Mouse (Mus musculus) cerebellum, postnatal 4 days (tissue): ENCODE measurements around the gene Zfp365.

Source experiments
- DNase-seq, 2 experiments: peaks; one replicate each; pipeline ENCODE4 v3.0.0; 2022; ENCODE audit warnings: low spot score in 2 of 2, mixed read lengths in 1 of 2

Zfp365 gene

DNA sequence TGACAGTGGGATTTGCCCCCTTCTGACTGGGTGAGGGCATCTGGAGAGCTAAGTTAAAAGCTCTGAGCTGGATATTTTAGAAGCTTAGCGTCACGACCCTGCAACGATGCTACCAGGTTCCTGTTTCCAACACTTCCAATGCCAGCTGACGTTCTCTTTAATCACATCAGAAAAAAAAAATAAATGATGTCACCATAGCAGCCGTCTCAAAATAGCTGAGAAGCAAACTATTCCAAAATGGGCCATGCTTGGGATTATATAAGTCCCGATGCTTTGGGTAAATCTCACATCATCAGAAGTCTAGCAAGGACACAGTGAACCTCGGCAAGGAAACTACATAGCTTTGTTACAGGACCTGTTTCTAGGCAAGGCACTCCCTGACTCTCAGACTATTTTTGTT is 9.1 kb downstream of the Zfp365 start:
- DNase-seq = no peak

DNA sequence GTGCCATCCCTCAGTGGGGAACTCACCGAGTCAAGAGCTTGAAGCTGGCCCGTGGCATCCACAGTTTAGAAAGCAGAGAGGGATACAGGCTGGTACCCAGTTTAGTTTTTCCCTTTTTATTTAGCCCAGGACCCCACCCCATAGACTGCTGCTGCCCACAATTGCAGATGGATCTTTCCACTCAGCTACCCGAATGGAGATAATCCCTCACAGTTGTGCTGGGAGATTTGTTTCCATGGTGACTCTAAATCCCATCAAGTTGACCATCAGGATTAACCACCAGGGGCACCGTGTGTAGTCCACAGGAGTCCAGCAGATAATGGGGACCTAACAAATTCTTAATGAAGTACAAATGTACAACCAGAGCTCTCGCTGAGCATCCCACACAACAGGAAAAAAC is 11.3 kb downstream of the Zfp365 start:
- no peak for DNase-seq

DNA sequence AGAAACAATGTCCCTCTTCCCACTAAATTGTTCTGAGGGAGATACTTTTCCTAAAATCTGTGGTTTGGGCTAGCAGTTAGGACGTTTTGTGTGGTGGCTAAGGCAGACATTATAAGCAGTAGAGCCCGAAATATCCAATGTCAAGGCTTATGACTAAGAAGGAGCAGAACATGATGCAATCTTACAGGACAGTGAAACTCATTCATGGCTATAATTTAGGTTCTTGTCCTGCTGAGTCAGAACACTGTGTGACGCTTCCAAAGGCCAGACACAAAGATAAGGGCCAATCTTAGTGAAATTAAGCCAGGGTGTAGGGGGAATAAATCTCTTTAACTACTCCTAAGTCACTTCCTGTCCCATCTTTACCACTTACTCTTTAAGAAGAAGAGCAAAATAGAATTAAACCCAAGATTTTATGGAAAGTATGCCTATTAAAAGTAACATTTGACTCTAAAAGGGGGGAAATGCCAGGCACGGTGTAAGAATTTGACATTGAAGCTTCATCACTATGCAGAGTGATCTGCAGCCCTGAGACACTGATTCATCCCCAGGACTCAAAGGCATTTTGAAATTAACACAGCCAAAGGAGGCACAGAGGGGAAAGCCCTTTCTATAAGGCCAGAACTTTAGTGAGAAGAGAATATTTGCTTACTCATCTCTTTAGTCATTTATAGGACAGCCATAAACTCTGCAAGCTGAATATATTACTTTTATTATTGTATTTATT is 13.3 kb downstream of the Zfp365 start:
- DNase-seq = no peak

DNA sequence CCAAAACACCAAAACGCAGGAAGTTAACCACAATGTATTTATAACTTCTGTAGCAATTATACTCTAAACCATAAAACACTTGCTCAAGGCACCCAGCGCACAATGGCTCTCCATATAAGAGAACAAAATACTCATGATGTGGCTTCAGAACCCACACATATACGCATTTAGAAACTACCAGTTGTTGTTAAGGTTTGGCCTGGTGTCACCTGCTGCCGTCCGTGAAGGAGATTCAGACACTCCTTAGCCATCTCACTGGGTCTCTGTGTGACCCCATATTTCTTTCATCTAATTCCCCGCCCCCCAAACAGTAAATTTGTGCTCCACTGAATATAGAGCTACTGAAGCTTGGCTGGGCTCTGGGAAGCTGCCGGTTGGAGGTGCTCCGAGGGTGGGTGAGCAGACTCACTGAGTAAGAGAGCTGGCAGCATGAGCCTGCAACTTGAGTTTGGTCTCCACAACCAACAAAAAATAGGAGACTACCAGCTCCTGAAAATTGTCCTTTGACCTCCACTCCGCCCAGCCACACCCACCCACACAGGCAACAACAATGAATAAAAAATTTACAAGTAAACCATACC is 14.0 kb downstream of the Zfp365 start:
- DNase-seq = no peak

DNA sequence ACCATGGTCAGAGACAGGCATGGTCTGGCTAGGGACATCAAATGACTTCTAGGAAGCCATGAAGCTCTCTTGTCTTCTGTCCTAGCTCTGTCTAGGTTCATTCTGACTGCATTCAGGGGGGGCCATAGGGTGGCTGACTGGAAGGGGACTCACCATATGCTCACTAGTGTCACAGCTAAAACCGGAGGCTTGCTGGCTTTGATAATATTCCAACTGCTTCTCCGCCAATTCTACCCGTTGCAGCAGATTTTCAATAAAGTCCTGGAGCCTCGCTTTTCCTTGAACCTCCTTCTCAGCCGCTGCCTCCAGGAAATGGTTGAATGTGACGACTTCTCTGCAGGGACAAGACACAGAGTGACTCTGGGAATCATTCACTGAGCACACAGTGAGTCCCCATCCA is 15.2 kb downstream of the Zfp365 start:
- no peak for DNase-seq

DNA sequence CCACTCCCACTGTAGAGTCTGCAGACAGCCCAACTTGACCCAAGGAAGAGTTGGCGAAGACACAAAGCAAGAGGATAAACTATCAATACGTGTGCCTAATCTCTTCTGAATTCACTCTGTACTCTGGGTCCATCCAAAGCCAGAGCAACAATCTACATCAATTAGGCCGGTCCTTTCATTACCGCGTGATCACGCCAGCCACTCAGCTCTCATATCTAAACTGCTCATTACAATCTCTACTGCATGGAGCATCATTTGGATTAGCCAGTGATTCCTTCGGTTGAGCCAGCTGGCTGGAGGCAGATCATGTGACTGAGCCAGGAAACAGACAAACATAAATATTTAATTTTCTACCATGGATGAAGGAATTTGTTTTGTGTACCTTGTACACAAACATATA is 17.8 kb downstream of the Zfp365 start:
- DNase-seq = no peak

DNA sequence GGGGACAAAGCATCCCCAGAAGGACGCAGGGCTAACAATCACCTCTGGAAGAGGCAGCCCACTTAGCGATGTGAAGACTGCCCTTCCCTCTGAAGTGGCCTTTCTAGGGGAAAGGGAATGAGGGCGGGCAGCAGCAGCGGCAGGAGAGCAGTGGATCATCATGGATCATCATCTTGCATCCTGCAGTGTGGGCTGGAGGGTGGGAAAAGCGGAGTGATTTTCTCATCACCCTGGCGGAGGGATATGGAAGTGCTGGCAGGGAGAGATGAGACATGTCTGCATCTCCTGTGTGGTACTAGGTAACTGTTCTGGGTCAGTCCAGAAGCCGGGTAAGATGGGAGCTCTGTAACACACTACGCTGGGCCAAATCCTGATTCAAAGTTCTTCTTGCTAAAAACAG is 18.4 kb downstream of the Zfp365 start:
- no peak for DNase-seq

DNA sequence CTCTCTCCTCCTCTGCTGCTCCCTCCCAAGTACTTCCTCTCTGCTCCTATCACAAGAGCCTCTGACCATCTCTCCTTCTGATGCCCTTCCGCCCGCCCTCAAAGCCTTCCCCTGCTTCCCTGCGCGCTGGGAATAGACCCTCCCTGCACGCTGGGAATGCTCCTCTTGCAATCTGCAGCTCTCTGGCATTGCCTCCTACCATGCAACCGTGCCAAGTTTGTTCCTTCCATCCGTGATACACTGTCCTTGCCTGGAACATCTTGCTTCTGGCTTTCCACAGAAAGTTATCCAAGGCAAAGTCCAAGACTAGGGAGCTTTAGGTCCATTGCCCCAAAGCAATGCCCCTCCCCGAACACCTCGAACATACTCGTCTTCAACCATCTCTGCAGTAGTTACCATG is 19.2 kb downstream of the Zfp365 start:
- no peak for DNase-seq

DNA sequence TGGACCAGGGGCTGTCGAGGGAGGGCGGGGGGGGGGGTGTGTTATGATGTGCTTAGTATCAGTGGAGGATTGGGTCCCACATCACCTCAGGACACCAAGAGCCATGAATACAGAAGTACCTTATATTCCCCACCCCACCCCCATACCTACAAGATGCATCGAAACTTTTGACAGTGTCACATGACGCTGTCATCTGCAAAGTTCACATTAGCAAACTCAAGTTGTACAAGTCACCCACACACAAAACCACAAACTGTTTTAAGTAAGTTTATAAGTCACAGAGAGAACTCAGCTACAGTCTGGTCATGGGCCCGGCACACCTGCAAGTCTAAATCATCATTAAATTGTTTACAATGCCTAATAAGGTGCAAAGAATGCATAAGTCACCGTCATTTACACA is 21.3 kb downstream of the Zfp365 start:
- no peak for DNase-seq

DNA sequence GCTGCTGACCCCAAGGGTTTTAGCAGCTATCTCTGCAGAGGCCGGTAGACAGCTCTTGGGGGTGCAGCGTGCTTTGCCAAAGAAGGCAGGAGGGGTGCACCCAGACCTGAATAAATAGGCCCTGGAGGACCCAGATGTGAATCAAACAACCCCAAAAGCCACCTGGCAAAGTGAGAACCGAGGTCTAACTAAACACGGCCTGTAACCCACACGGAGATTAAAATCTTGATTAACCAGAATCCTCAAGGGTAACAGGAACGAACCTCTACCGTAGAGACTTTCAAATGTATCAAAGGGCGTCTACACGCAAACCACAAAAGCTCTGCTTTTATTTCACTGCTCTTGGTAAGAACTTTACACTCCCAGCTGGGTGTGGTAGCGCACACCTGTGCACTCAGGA is 24.5 kb downstream of the Zfp365 start:
- no peak for DNase-seq

DNA sequence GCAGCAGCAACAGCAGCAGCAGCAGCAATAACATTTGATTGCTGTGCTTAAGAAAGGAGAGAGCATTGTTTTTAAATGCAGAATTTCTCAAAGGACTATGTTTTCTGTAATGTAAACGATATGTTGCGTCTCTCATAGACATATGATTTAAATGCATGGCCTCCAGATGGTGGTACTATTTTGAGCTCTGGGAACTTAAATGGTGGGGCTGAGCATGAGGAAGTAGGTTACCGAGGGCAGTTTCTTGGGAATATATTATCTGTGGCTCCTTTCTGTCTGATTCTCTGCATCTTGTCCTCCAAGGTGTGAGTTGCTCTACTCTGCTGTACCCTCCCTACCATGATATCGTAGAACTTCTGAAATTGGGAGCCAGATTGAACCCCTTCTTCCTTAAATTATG is 31.8 kb downstream of the Zfp365 start:
- DNase-seq = no peak

DNA sequence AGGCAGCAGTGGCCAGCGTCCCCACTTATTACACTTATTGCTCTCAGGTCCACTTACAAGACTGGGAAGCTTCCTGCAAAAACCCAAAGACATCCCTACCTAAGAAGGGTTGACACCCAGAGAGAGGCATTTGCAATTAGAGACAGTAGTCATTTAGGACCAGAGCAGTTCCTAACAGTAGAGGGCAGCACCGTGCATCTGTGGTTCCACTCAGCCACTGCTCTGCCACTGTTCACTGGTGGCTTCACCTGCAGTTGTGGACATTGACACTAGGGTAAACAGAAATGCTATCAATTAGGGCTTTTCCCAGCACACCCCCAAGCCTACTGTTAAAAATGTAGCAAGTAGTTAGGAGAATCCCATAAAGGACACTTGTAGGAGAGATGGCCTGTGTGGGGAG is 40.7 kb downstream of the Zfp365 start:
- DNase-seq = peak; percentile 48 to 72

DNA sequence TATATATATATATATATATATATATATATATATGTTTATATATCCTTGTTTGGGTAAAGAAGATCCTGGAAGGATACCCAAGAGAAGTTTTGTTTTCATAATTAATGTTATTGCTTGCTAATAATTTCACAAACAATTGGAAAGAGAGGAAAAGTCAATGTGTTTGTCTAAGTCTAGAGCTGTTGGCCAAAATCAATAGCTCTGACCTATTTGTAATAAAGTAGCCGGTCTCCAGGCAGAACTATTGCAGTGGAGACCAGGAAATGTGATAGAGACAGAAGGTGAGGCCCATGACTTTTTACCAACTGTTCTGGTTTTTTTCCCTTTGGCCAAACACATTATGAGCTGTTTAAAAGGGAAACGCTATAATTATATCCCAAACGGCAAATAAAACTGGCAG is 44.2 kb downstream of the Zfp365 start:
- no peak for DNase-seq

DNA sequence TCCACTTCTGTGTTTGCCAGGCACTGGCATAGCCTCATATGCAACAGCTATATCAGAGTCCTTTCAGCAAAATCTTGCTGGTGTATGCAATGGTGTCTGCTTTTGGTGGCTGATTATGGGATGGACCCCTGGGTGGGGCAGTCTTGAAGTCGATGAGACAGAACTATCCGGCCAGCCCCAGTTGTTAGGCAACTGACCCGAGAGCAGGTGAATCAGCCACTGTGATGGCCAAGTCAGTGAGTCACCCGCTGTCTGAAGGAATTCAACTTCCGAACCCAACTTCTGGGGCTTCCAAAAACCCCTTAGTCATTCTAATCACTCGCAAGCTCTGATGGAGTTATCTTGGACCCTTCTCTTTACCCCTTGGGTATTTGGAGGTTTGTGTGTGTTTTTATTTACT is 46.6 kb downstream of the Zfp365 start:
- DNase-seq = no peak

DNA sequence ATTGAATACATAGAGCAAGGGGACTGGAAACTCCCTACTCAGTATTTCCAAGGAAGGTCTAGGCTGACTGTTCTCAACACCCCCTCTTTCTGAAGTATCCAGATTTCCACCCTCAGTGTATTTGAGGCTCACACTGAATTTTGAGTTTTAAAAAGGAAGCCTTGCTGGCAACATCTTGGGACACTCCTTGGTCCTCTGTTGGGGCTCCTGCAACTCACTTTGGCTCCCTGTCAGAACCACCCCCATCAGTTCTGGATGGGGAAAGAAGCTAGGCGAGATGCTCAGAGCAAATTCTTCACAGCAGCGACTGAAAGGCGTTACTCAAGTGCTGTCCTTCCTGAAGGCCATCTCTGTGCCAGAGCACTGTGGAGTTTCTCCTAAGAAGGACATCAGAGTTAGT is 47.4 kb downstream of the Zfp365 start:
- DNase-seq = no peak

DNA sequence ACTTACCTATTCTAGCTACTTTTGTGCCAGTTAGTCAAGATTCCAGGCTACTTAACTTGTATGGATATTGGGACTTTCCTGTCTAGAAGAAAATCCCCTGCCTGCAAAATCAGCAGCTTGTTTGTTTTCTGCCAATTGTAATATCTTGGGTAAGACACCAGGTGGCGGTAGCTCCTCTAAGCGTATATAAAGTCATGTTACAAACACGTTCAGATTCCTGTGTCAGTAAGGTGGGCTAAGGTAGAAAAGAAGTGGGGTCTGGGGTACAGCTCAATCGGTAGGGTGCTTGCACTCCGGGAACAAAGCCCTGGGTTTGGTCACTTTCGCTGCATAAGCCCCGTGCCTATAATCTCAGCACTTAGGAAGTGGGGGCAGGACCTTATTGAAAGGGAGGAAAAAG is 50.1 kb downstream of the Zfp365 start:
- DNase-seq = peak in 1 of 2 experiments; percentile 7

DNA sequence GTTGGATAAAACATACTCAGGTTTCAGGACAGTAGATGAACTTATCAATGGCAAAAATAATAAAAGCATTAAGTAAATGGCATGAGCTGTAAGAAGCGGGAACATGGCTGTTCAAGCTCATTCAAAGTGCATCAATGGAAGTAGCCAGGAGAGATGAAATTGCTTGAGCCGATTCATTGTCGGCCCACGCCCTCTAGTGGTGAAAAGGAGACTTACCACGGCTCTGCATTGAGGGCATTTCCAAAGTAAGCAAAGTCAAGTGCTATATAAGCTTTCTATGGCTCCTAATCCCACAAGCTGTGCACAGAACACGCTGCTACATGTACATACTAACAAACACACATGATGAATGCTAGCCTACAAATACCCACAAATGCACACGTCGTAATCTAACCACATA is 53.6 kb downstream of the Zfp365 start:
- DNase-seq = peak; percentile 62 to 79

DNA sequence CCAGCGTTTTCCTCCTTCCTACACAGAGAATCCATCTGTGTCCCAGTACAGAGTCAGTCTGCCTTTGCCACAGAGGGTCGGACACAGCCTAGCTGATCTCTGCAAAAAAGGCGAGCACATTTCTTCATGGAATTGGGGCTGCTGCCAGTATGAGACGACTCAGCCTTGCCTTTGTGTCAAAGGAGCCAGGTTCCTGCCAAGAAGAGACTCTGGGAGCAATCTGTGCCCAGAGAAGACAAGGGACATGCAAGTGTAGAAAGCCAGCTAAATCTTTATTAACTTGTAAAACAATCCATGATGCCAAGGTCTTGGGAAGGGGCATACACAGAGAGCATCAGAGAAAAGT is 54.9 kb downstream of the Zfp365 start:
- DNase-seq = peak in 1 of 2 experiments; percentile 8

DNA sequence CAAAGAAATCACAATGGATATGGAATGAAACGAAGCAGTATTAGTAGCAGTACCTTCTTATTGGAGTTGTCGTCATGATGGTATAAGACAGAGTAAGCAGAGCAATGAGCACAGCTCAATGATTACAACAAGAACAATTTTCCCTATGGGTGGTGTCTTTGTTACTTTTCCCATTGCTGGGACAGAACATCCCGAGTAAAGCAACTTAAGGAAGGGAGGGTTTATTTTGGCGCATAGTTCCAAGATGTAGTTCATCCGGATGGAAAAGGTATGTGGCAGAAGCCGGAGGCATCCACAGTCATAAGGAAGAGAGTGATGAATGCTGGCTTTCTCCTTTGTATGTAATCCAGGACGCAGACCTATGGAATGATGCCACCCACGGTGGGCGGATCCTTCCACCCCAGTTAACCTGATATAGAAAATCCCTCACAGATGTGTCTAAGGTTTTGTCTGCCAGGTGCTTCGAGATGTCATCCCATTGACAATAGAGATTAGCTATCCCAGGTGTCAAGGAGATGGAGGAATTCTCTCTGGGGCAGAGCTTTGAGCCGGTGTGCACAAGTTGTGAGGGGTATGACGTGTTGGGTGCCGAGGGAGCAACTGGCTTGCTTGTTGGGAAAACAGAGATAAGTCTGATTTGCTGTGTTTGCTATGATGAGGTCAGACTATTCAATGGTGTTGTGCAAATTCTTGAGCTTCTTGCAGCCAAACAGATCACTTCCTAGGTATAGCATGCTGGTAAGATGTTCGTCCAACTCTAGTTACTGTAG is 55.5 kb downstream of the Zfp365 start:
- DNase-seq = no peak

DNA sequence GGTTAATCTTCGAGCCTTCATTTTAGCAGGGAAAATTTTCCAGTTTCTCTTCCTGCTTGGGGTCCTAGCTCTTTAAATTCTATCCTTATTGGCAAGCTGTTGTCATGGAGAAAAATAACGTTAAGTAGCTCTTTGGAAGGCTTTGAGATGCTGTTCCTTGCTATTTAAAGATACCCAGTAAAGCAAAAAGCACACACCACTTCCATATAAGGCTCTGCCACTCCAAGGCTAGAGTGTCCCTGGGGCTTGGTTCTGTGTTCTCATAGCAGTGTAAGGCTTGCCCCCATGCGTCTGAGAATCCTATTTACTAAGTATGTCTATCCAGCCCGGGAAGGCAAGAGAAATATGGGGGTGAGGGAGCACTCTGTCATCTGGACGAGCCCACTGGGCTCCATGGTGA is 56.7 kb downstream of the Zfp365 start:
- no peak for DNase-seq

DNA sequence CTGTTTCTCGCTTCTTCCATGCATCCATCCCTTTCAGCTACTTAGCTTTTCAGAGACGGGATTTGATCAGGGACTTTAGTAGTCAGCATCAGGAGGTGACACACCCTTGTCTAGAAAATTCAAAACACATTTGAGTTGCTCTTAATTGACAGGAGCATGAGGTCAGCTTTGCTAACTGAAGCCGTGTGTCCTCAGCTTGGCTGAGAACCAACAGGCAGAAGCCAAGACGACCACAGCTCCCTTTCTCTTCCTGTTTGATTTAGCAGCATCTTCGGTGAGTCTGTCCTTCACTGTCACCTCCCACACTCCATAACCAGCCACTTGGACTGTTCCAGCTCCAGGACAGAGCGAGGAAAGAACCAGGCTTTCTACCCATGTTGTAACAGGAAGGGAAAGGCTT is 60.1 kb downstream of the Zfp365 start:
- no peak for DNase-seq

DNA sequence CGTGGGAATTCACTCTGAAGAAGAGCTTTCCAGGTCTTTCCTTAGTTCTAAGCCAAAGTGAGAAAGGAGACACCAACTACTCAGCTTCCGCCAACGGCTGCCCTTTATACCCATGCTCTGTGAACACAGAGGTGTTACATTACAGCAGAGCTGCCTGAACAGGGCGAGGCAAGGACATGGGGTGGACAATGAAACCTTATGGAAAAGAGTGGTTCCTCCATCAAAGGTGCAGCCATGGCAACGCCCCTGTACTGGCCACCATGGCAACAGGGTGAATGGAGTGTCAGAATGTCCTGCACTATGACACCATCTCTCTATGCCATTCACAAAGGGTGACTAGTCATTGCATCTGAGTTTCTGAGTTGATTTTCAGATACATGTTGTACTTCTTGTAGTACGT is 61.4 kb downstream of the Zfp365 start:
- DNase-seq = no peak

DNA sequence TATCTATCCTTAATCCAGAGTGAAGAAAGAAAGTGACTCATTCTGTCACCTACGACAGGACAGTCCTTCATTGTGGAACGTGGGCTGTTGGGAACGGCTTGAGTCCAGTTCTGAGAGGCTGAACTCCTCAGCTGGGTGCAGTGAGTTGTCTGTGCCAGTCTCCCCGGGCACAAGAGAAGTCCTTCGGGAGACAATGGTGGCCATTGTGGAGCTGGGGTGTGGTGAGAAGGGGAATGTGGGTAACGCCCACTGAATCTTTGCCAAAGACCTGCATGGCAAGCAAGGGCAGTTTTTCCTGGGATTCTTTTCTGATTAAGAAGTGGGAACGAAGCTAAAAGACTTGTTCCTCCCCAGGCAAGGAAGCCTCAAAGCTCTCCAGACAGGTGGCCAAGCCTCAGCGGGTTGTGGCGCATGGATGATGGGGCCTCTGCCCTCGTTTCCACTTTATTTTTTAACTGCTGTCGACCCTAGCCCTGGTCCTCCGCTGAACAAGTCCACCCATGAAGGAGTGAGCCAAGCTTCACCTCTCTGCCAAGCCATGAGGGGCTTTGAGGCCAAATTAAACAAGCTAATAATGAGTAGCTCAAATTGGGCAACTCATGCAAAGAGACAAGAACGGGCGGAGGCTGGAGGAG is 66.3 kb downstream of the Zfp365 start:
- no peak for DNase-seq
